Mouse (Mus musculus) B cell, adult 67 days (primary cell): ENCODE data around the gene Spock3. TPM values are rescaled to one million over a fixed set of nuclear protein-coding genes. Genes with fewer than 3 reads are reported as not detected.

Source experiments
- total RNA-seq, 2 experiments: library from RNA; stranded (reverse); gene quantifications; 4 replicates each; pipeline ENCODE4 v1.2.4; 2023

Spock3 gene
- total RNA-seq = not detected

DNA sequence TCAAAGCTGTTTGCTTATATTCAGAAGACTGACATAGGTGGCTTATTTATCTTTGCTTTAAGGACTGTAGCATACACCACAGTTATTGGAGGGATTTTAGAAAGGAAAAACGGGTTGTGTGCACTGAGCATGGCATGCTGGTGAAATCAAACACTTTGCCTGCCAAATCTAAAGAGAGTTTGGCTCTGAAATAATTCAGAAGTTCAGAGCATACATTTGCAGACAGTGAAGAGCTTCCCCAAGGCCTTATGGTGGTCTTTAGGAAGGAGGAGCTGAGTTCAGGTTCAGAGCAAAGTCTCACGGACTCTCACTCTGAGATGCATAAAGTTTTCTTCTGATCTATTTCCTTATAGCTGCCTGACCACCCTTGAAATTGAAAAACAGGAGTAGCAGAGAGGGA lies at the start of gene Spock3:
Gene Spock3 (plus strand): TSS at position 301 of the 400 bp plus-strand sequence.

